Mouse (Mus musculus): ENCODE data around the gene Gm21972. TPM values are rescaled to one million over a fixed set of nuclear protein-coding genes. Genes with fewer than 3 reads are reported as not detected.
A peak's percentile ranks its signal among the peaks of the same experiment; 100 is the strongest.

Gene Gm21972
- 1 to 10 TPM; 2.1 to 4.1 TPM for total RNA-seq (2021)

DNA sequence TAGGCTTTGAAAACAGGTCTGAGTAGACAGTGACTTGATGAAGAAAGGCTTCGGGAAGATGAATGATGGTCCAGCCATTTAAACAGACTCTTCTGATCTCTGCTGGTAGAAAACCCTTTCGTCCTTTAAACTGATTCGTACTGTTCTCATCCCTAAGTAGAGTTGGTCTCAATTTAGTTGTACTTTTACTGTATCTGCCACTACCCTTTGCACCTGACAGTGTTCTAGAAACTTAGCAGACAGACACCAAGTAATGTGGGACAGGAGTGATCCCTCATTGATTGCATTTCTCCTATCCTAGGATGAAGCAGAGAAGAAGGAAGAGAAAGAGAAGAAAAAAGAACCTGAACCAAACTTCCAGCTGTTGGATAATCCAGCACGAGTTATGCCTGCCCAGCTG lies at the start of gene Gm21972:
Gm21972 (plus strand) TSS at position 301 of the 400 bp plus-strand sequence.
- DNase-seq (ENCODE audit: extremely low spot score in 1 of 2, low spot score in 1 of 2) = no peak

DNA sequence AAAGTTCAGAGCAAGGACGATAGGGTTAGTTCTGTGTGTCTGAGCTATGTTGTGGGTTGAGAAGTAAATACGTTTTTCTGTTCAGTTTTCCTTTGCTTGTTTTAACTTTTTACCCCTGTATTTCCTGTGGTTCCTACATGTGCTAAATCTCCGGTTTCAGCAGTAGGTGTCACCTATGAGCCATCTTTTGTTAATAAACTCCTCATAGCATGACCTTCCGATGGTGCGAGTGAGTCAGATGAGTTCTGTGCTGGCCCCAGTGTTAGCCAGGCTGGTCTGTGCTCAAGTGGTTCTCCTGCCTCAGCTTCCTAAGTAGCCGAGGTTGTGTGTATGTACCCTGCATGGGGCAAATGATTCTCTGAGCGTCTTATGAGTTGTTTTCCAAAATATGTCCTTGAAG lies 39.0 kb upstream of the Gm21972 start:
- DNase-seq (ENCODE audit: extremely low spot score in 1 of 2, low spot score in 1 of 2) = no peak

DNA sequence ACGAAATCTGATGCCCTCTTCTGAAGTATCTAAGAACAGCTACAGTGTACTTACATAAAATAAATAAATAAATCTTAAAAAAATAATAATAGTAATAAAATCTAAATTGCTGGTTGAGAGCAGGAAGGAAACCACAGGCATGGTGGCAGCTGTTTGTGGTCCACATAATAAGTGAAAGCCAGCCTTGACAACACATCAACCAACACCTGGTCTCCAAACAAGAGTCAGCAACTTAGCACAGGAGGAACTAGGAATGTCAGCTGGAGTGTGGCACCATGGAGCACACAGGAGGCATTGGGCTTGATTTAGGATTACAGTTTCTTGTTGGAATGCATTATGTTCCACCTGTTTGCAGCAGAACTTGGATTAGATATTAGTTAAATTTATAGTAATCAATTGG lies 28.4 kb upstream of the Gm21972 start:
- DNase-seq (ENCODE audit: extremely low spot score in 1 of 2, low spot score in 1 of 2) = no peak

DNA sequence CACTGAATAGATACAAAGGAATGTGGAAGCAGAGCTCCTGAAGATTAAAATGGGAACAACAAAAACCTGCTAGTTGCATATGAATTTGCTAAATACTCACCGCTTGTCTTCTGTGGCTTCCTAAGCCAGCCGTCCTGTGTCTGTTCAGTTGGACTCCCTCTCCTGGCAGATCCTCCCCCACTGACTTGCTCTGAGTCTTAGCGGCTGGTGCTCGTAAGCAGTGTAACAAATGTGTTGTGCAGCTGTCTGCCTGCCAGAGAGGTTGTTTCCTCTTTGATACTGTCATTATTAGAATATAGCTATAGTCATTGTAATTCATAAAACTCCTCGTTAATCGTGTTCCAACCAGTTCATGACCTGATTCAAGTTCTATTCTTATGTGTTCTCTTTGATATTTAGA lies 21.7 kb upstream of the Gm21972 start, which contains the start of gene Htr2b:
Htr2b (minus strand) TSS at position 192 of the 400 bp plus-strand sequence.
- peak in 1 of 2 experiments; percentile 28 for DNase-seq (ENCODE audit: extremely low spot score in 1 of 2, low spot score in 1 of 2)

DNA sequence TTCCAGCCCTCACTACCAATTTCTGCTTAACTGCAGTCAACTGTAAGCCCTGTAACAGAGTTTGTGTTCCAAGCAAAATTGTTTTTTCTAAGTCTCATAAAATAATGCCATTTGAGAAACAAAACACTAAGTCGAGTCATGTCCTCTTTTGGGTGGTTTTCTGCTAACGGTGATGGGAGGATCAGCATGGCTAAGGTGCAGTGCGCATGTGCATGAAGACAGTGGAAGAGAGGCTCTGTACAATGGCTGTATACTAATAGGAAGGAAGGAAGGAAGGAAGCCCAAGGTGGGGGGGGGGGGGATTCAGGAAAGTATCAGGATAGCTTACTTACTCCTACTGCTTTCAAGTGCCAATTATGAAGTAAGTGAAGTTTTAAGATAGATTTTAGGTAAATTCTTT lies 19.3 kb upstream of the Gm21972 start:
- DNase-seq (ENCODE audit: extremely low spot score in 1 of 2, low spot score in 1 of 2) = no peak

DNA sequence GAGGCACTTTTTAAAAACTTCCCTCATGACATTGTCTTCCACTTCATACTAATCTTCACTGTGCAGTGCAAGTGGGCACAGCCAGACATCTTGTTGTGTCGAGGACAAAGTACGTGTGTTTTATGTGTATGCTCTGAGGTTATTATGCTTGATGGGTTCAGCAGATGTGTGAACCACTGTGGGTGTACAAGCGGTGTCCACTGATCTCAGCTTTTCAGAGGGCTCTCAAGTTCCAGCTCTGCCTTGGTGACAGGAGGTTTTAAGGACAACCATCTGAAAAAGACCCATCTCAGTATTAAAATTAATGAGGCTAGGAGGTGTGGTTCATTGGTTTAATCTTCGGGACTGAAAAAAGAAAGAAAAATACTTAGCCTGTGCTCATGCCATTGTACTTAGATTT lies 13.9 kb upstream of the Gm21972 start:
- DNase-seq (ENCODE audit: extremely low spot score in 1 of 2, low spot score in 1 of 2) = no peak

DNA sequence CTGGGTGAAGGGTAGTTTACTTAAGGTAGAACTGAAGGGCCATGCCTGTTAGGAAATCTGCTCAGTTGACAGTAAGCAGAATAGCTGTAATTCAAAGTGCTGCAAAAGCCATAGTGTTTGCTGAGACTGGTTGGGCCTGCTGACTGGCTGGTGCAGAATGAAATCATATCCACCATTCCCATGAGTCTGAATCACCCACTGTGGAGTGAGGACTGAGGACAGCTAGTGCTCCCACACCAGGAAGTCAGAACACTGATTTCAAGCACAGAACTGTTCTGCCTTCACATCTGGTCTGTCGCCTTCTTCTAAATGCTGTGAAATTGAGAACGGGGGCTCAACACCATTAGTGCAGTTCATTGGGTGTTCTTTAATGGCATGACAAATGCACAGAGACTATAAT lies 7.4 kb upstream of the Gm21972 start:
- DNase-seq (ENCODE audit: extremely low spot score in 1 of 2, low spot score in 1 of 2) = no peak

DNA sequence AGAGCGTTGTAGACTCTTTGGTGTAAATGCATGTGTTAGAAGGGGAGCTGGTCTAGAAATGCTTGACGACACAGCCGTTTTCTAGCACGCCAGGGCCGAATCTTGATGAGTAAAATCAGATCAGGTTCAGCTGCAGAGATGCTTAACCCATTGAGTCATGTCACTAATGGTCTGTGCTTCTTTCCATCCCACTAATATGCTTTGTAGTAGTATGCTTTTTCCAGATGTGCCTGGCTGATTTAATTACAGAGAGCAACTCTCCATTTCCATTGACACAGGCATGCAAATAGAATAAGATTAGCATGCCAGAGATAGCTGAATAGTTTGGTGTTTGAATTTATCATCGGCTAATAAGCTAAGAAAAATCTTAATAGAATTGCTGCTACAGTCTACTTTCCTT lies 1.9 kb downstream of the Gm21972 start:
- DNase-seq (ENCODE audit: extremely low spot score in 1 of 2, low spot score in 1 of 2) = no peak

DNA sequence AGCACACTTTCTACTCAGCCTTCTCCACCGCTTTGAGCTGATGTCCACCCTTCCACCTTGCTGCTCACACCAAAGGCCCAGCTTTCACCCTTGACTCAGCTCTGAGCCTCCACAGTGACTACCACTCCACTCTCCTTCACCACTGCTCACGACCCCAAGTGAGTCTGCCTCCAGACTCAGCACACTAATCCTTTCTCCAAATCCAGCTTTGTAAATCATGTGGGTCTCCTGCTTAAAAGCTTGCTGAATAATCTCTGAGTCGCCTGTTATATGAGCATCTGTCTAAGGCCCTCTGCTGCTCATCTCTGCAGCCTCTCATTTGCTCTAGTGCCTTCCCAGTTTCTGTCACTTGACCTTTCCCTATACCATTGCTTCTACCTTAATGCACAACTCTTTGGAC lies 7.6 kb downstream of the Gm21972 start:
- DNase-seq (ENCODE audit: extremely low spot score in 1 of 2, low spot score in 1 of 2) = no peak

DNA sequence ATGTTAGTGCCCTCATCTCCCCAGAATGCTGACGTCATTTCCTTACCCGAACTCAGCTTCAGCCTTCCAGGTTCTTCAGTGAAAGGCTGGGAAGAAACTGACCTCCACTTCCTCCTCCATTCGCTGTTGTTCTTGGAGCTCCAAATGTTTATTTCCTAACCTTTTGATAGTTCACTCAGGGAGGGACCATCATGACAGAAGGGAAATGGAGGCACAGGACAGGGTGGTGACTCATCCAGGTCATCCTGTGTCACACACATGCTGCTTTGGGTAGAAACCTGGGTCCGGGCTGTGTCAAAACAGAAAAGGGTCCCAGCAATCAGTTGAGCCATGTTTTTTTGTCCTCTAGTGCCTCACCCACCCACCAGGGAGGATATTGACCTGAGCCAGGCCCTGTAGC lies 9.7 kb downstream of the Gm21972 start:
- DNase-seq (ENCODE audit: extremely low spot score in 1 of 2, low spot score in 1 of 2) = no peak

DNA sequence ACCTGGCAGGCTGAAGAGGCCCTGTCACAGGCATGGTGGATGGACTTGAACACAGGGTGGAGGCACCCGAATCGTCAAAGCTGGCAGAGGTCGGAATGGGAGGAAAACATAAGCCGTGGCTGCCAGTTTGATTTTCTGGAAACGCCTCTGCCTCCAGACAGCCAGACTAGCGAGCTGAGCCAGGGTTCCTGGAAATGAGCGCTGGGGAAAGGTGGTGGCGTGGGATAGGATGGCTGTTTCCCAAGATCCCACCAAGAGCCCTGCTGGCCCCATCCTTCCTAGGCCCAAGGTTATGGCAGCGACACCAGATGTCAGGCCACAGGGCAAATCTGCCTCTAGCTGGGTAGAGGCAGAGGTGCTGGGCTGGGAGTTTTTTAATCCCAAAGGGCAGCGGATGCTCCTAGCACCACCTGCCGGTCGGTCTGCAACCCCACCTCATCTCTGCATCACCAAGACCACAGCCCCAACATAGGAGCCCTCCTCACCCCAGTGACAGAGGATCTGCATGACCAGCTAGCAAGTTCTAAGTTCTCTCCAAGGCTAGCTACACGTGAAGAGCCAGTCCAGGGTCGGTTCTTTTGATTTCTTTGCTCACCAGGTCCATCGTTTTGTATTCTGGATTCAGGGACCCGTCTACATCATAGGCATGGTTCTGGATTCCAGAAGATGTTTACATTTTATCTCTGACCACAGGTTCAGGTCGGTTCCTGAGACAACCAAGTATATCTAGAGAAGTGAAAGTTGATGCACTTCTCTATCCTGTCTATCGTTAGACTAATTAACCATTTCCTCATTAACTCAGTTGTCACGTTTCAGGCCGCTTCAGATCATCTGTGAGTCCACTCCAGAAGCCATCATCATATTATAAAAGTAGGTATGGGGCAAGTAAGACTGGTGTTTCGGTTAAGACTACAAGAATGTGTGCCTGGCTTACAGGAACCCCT lies 10.8 kb downstream of the Gm21972 start:
- DNase-seq (ENCODE audit: extremely low spot score in 1 of 2, low spot score in 1 of 2) = no peak

DNA sequence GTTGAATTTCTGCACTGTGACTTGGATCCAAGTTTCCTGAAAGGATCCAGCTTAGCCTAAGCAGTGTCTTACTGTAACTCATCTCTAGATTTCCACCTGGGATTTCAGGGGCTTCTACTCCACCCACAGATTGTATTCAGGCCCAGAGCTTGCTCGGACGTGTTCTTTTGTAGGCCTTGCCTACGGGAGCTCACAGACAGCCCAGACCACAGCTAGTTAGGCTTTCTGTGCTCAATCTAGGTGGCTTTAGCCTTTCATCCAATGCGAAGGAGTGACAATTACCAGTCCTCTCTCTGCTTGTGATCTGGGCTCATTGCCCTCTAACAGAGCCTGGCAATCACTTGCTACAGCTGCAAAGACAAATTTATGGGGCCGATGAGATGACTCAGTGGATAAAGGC lies 12.9 kb downstream of the Gm21972 start:
- DNase-seq (ENCODE audit: extremely low spot score in 1 of 2, low spot score in 1 of 2) = no peak

DNA sequence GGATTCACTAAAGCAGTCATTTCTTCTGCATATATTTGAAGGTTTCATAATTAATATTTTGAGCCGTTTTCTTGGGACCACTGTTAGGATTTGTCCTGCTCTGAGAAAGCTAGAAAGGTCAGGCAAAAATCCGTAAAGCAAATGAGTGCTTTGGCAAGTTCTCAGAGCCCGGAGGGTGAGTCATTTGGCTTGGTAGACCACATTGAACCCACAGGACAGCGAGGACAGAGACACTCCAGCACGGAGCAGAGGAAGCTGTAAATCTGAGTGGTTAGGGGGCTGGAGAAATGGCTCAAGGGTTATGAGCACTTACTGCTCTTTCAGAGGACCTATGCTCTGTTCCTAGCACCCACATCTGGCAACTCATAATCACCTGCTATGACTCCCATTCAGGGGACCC lies 14.1 kb downstream of the Gm21972 start:
- DNase-seq (ENCODE audit: extremely low spot score in 1 of 2, low spot score in 1 of 2) = no peak

DNA sequence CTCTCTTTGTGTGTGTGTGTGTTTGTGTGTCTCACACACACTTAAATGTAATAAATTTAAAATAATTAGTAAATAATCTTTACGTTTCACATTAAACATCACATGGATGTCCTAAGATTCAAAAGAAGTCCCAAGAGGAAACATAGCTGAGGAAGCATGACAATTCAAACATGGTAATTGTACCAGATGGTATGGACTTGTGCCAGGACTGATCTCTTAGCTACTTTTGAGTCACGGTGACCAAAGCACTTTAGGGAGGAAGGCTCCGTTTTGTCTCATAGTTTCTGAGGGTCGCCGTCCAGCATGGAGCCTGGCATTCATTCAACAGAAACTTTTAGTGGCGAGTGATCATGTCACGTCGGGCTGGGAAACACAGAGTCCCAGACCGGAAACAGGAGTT lies 14.7 kb downstream of the Gm21972 start:
- DNase-seq (ENCODE audit: extremely low spot score in 1 of 2, low spot score in 1 of 2) = no peak

DNA sequence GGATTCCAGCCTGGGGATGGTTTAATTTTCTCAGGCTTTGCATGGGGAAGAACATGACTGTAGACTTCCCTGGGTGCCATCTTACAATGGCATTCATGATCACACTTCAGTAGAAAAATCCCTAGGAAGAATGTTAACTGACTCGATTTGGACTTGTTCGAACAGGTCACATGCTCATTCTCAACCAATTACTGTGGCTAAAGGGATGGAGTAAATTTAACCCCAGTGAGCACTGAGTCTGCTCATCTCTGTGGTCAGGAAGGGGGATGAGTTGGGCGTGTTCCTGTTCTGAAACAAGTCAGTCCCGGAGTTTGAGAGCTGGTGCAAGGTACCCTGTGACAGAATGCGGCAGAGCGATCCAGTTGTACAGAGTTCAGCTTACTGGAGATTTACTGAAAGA lies 17.5 kb downstream of the Gm21972 start:
- no peak for DNase-seq (ENCODE audit: extremely low spot score in 1 of 2, low spot score in 1 of 2)

DNA sequence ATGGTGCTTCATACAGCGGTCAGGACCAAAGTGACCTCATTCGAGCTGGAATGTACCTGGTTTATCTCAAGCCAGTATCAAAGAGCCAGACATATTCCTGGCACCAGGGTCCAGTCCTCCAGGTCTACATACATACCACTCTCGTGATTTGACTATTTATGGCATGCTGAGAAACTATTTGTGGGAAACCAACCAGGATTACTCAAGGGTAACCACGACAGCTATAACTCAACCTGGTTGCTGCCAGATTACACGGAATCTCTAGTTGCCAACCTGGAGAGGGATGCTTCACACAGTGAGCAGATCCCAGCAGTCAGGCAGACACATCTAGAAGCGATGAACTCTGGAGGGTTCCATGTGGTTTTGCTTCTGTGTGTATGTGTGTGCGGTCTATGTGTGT lies 17.9 kb downstream of the Gm21972 start:
- no peak for DNase-seq (ENCODE audit: extremely low spot score in 1 of 2, low spot score in 1 of 2)

DNA sequence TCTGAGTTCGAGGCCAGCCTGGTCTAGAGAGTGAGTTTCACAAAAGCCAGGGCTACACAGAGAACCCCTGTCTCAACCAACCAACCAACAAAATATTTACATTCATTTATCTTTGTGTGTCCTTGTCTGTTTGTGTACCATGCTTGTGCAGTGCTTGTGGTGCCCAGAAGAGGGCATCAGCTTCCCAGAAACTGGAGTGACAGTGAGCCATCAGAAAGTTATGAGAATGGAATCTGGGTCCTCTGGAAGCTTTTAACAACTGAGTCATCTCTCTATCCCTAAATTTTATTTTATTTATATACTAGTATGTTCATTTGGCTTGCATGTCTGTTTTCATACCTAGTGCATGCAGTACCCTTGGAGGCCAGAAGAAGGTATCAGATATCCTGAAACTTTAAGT lies 19.2 kb downstream of the Gm21972 start:
- DNase-seq (ENCODE audit: extremely low spot score in 1 of 2, low spot score in 1 of 2) = no peak

DNA sequence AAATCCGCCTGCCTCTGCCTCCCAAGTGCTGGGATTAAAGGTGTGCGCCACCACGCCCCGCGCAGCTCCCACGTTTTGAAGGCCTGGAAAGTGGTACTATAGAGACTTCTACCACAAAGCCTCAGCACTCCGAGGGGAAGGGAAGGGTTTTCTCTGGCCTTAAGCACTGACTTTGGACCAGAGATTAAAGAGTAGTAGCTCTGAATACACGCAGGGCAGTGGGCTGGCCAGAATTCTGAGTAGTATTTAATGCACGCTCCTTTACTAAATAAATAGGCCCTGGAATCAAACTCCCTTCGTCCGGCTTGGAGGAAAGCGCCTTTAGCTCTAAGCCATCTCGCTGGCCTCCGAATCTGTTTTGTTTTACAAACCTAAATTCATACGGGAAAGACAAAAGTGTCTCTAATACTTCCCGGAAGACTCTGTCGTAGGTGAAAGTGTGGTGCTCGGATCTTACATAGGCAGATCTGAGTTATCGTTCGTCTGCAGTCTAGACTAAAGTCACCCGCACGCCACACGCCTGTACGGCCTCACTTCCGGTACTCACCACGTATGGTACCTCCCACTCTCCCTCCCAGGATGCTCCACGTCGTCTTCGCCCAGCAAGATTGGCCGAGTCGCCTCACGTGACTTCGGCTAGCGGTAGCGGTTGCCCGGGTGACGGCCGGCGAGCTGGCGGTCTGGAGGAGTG lies 20.8 kb downstream of the Gm21972 start, which contains the start of gene Armc9:
Armc9 (plus strand) TSS at position 648 of the 691 bp plus-strand sequence.
- DNase-seq (ENCODE audit: extremely low spot score in 1 of 2, low spot score in 1 of 2) = peak; percentile 84

DNA sequence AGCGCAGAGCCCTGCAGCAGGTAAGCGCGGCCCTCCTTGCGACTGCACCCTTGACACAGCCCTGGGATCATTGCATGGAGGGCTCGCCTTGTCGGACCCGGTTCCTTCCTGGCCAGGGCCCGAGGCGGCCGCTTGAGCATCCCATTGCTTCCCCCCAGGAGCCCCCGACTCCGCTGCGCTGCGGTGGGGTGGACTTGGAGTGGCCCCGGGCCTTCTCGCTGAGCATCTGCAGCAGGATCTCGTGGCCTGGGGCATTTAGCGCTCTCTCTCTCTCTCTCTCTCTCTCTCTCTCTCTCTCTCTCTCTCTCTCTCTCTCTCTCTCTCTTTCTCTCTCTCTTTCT lies 21.4 kb downstream of the Gm21972 start:
- no peak for DNase-seq (ENCODE audit: extremely low spot score in 1 of 2, low spot score in 1 of 2)

DNA sequence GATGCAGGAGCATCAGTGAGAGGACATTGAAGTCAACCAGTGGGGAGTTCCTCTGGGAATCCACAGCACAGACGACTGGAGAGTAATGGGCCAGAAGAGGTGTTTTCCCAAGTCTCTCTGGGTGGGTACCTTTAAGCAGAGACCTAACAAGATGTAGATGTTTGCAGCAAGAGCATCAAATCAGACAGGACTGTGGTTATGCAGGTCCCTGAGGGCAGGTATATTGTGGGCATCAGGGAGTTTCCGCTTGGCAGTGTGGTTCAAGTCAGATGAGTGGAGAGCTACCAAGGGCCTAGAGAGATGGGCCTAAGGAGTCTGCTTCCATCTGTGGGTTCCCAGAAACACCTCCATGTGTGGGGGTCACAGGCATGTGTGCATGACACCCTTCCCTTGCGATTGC lies 22.6 kb downstream of the Gm21972 start:
- DNase-seq (ENCODE audit: extremely low spot score in 1 of 2, low spot score in 1 of 2) = no peak

DNA sequence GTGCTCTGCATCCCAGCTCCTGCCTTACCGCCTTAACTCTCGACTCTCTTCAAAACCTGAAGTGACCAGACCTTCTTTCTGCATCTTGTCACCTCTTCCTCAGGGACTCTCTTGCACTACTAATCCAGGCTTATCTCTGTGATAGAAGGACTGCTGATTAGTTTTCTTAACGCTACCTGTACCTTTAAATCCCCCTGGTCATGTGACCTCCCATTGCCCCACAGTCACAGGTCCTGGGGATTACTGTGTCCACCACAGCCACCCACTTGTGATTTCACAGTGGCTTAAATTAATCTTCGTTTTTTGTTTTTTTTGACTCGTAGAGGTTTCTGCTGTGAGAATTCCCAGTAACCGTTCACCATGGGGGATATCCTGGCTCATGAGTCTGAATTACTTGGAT lies 23.2 kb downstream of the Gm21972 start:
- DNase-seq (ENCODE audit: extremely low spot score in 1 of 2, low spot score in 1 of 2) = no peak

DNA sequence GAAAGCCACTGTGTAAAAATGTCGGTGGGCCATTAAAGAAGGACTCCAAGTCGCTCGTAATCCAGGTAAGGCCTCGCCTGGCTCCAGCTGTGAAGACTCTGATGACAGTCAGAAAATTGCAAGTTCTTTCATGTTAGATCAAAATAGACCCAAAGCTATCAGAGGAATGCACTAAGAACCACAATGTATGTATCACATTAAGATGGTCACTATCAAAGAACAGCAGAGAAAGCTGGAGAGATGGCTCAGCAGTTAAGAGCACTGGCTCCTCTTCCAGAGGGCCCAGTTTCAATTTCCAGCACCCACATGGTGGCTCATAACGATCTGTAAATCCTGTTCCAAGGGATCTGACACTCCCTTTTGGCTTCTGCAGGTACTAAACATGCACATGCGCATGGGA lies 26.6 kb downstream of the Gm21972 start:
- no peak for DNase-seq (ENCODE audit: extremely low spot score in 1 of 2, low spot score in 1 of 2)
